ENCODE assay signal across 8 mouse cellular contexts in genomic region chr4:57812916-57813575, GRCm38 (mm10).
A peak's percentile ranks its signal among the peaks of the same experiment; 100 is the strongest.
DNase-seq lines count a peak whose midpoint lies in the region; ATAC-seq lines count a peak whose summit lies in the region.

No protein-coding gene starts in this region.

- intact Hi-C loops in heart, postnatal 36 days (cut with DNase I): loop anchor here (2.0 kb wide), 1 partner anchor 30 kb away; no protein-coding TSS in a partner anchor

- no peak overlapping the region for H3K4me3 ChIP-seq in hindbrain, embryonic 16.5 days (ENCODE audit: low read length)
- H3K4me3 ChIP-seq in hindbrain, embryonic 14.5 days (replicated peaks; ENCODE audit: low read length): no peak overlapping the region
- H3K4me3 ChIP-seq in liver, embryonic 11.5 days (ENCODE audit: low read depth, low read length): no peak overlapping the region
- H3K4me3 ChIP-seq in forebrain, embryonic 16.5 days (replicated peaks; ENCODE audit: low read length): no peak overlapping the region

- no peaks in the 10 kb centered on the region for H3K4me1 ChIP-seq in hindbrain, embryonic 16.5 days (ENCODE audit: control insufficient read depth, insufficient read depth, low read depth, low read length)
- no peaks in the 10 kb centered on the region for H3K4me1 ChIP-seq in hindbrain, embryonic 14.5 days (replicated peaks; ENCODE audit: control insufficient read depth, insufficient read depth, low read length)
- 0 out of 2 replicates have a peak, but pooled peaks cover 4% of the 10 kb centered on the region for H3K4me1 ChIP-seq in liver, embryonic 11.5 days (replicated peaks; ENCODE audit: control insufficient read depth, insufficient read depth, low read length)
- H3K4me1 ChIP-seq in forebrain, embryonic 16.5 days (replicated peaks; ENCODE audit: control insufficient read depth, insufficient read depth, low read length): no peaks in the 10 kb centered on the region

- H3K27ac ChIP-seq in hindbrain, embryonic 16.5 days (ENCODE audit: low read depth, low read length): peak overlapping the region; percentile 23; the same call in 1 of the 2 replicates
- no peak overlapping the region; the same call in 1 of the 2 replicates for H3K27ac ChIP-seq in hindbrain, embryonic 14.5 days
- H3K27ac ChIP-seq in liver, embryonic 11.5 days (ENCODE audit: low read depth, low read length): peak overlapping the region; percentile 57; the same call in 1 of the 2 replicates
- H3K27ac ChIP-seq in forebrain, embryonic 16.5 days (ENCODE audit: low read length): no peak overlapping the region

- H3K9ac ChIP-seq in hindbrain, embryonic 16.5 days (ENCODE audit: low read depth, low read length): no peak overlapping the region
- no peak overlapping the region for H3K9ac ChIP-seq in hindbrain, embryonic 14.5 days
- H3K9ac ChIP-seq in liver, embryonic 11.5 days (ENCODE audit: low read depth, low read length): no peak overlapping the region
- H3K9ac ChIP-seq in forebrain, embryonic 16.5 days (replicated peaks; ENCODE audit: low read depth, low read length): no peak overlapping the region

- no peak for ATAC-seq in hindbrain, embryonic 16.5 days
- ATAC-seq in hindbrain, embryonic 14.5 days (ENCODE audit: low FRiP score): no peak
- ATAC-seq in liver, embryonic 11.5 days (replicated peaks; ENCODE audit: low FRiP score): peak; percentile 86
- ATAC-seq in forebrain, embryonic 16.5 days: no peak

- whole genome bisulfite sequencing in hindbrain, embryonic 16.5 days: 63% methylated on average over 7 of the region's 7 CpGs
- 68% methylated on average over 7 of the region's 7 CpGs for WGBS in hindbrain, embryonic 14.5 days
- WGBS in liver, embryonic 11.5 days: 32% methylated on average over 7 of the region's 7 CpGs
- 51% methylated on average over 7 of the region's 7 CpGs for WGBS in forebrain, embryonic 16.5 days

- H3K36me3 ChIP-seq in hindbrain, embryonic 16.5 days (ENCODE audit: control insufficient read depth, insufficient read depth, low read length): no peaks in the 10 kb centered on the region
- no peaks in the 10 kb centered on the region for H3K36me3 ChIP-seq in hindbrain, embryonic 14.5 days (replicated peaks; ENCODE audit: control insufficient read depth, insufficient read depth)
- H3K36me3 ChIP-seq in liver, embryonic 11.5 days (ENCODE audit: control insufficient read depth, insufficient read depth, low read length): no peaks in the 10 kb centered on the region
- H3K36me3 ChIP-seq in forebrain, embryonic 16.5 days (ENCODE audit: control insufficient read depth, insufficient read depth): no peaks in the 10 kb centered on the region

- 0 out of 2 replicates have a peak, but pooled peaks cover 2% of the 10 kb centered on the region for H3K9me3 ChIP-seq in hindbrain, embryonic 16.5 days (ENCODE audit: control insufficient read depth, low read length)
- H3K9me3 ChIP-seq in hindbrain, embryonic 14.5 days (ENCODE audit: control insufficient read depth, low read length): no peaks in the 10 kb centered on the region
- H3K9me3 ChIP-seq in liver, embryonic 11.5 days (ENCODE audit: control insufficient read depth, low read length): no peaks in the 10 kb centered on the region
- H3K9me3 ChIP-seq in forebrain, embryonic 16.5 days (ENCODE audit: control insufficient read depth, low read length): no peaks in the 10 kb centered on the region

- no peaks in the 10 kb centered on the region for H3K27me3 ChIP-seq in hindbrain, embryonic 16.5 days (replicated peaks; ENCODE audit: control insufficient read depth, insufficient read depth, low read length)
- H3K27me3 ChIP-seq in hindbrain, embryonic 14.5 days (ENCODE audit: control insufficient read depth, insufficient read depth, low read length): no peaks in the 10 kb centered on the region
- no peaks in the 10 kb centered on the region for H3K27me3 ChIP-seq in liver, embryonic 11.5 days (replicated peaks; ENCODE audit: control insufficient read depth, insufficient read depth, low read length)
- H3K27me3 ChIP-seq in forebrain, embryonic 16.5 days (replicated peaks; ENCODE audit: control insufficient read depth, insufficient read depth, low read length): no peaks in the 10 kb centered on the region

- DNase-seq in hindbrain, embryonic 14.5 days (ENCODE audit: low spot score): no peak
- DNase-seq in adipocyte (ENCODE audit: low spot score): peak; percentile 55
- DNase-seq in heart, postnatal 36 days: peak; percentile 45 to 47
- no peak for DNase-seq in liver, embryonic 11.5 days (ENCODE audit: low spot score)
- DNase-seq in thymus, postnatal 10 days (ENCODE audit: low spot score in 2 of 2): peak; percentile 42 to 49
- no peak for DNase-seq in retina, embryonic 14.5 days (ENCODE audit: low spot score)

- H3K4me2 ChIP-seq in hindbrain, embryonic 16.5 days (ENCODE audit: low read length): no peak overlapping the region
- H3K4me2 ChIP-seq in hindbrain, embryonic 14.5 days (replicated peaks): no peak overlapping the region
- 0 out of 2 replicates have a peak overlapping the region, but pooled peaks have one; percentile 14 for H3K4me2 ChIP-seq in liver, embryonic 11.5 days
- H3K4me2 ChIP-seq in forebrain, embryonic 16.5 days (ENCODE audit: low read length): no peak overlapping the region

Comparison
In these comparisons a context has a peak if more than half of its experiments do, and no peak if none do; other contexts are left out.
1. H3K27ac ChIP-seq: peak in hindbrain, embryonic 16.5 days (single experiment) and liver, embryonic 11.5 days (single experiment); none in hindbrain, embryonic 14.5 days (single experiment) and forebrain, embryonic 16.5 days (single experiment).
2. DNase-seq: peak in adipocyte (single experiment), heart, postnatal 36 days (2 of 2) and thymus, postnatal 10 days (2 of 2); none in hindbrain, embryonic 14.5 days (single experiment), liver, embryonic 11.5 days (single experiment) and retina, embryonic 14.5 days (single experiment).